Mouse (Mus musculus) R1 (cell line): ENCODE measurements around the gene Dnajc12.
A peak's percentile ranks its signal among the peaks of the same experiment; 100 is the strongest.
"Not testable (repeated sequence)": the region's sequence is repeated elsewhere in the genome, so short reads cannot be mapped to it uniquely, and the experiment has no call there.

Source experiments
- DNase-seq: peaks from one replicate; pipeline ENCODE4 v3.0.0-alpha.2; 2018; ENCODE audit warnings: low read depth, low spot score

The Dnajc12 gene

DNA sequence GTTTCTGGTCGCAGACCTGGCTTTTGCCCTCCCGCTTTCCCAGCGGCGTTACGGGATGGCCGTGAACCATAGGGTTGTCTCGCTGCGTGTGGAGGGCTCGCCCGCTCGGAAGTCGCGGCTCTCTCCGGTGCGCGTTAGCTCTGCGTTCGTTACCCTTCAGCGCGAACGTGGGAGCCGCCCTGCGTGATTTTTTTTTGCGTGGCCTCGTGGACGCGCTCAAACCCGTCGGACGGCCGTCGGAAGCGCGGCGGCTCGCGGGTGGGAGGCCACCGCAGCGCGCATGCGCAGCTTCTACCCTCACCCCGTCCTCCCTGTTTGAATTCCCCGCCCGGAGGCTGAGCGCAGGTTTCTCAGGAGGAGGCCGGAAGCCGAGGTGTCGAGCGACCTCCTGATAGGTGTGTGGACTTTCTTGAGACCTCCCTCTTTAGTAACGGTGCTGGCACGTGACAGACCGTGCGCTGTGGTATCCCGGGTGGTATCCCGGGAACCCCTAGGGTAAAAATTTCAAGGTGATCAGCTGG is 47.6 kb downstream of the Dnajc12 start, which contains the start of gene Ctnna3:
Ctnna3 (plus strand) TSS at position 314 of the 521 bp plus-strand sequence.
- DNase-seq = peak; percentile 98

DNA sequence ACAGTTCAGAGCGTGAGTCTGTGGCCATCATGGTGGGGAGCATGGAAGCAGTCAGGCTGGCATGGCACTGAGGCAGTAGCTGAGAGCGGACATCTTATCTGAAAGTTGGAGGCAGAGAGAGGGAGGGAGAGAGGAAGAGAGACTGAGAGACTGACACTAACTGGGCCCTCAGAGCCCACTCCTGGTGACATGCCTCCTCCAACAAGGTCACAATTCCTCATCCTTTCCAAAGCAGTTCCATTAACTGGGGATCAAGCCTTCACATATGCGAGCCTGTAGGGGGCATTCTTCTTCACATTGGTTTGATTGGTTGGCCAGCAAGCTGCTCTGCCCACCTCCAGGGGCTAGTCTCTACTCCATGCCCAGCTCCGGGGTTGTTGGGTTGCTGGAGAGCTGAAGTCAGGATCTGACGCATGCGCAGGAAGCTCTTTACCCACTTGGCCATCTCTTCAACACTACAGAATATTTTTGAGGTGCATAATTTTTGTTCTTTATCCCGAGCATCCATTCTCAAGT is 49.0 kb downstream of the Dnajc12 start:
- no peak for DNase-seq

DNA sequence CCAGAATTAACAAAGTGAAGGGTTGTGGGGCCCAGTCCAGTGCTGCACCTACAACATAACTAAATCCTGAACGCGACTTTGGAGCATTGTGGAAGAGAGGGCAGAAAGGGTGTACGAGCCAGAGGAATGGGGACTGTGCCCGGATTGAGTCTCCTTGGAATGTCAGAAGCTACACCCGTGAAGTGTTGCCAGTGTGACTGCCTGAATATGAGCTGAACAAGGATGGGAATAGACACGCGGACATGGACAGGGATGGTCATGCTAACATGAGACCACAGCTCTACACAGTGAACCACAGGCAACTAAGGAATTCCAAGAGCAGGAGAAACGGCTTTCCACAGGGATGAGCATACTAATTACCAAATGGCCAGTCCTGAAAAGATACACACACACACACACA is 49.9 kb downstream of the Dnajc12 start:
- DNase-seq = no peak

DNA sequence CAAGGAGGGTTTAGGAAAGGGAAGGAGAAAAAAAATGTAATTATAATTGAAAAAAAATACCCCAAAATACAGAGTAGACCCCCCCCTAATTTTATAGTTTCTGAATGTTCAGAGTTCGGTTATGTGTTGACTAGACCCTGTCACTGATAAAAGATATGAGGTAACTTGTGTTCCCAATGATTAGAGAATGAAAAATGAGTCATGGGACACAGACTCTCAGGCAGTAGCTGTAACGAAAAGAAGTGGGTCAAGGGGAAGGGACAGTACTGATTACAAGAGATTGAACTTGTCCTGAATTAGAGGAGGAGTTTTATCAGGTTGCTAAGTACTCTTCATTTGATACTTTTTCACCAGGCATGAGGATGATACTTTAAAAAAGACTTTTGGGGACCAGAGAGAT is 50.6 kb downstream of the Dnajc12 start:
- DNase-seq = no peak

DNA sequence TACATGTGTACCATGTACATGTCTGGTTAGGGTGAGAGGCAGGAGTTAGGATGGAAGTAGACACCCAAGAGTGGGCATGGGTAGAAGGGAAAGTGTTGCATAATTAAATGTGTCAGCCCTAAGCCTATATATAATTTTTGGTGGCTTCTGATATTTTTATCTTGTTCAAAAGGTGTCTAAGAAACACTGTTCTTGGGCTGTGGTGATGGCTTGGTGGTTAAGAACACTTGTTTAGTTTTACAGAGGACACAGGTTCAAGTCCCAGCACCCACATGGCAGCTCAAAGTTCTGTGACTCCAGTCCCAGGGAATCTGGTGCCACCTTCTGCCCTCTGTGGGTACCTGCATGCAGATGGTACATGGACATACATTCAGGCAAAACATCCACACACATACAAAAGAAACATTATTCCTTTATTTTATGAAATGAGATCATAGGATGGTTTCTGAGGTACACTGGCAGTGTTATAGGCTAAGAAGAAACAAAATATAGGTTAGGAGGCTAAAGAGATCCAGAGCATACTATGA is 56.6 kb downstream of the Dnajc12 start:
- no peak for DNase-seq

DNA sequence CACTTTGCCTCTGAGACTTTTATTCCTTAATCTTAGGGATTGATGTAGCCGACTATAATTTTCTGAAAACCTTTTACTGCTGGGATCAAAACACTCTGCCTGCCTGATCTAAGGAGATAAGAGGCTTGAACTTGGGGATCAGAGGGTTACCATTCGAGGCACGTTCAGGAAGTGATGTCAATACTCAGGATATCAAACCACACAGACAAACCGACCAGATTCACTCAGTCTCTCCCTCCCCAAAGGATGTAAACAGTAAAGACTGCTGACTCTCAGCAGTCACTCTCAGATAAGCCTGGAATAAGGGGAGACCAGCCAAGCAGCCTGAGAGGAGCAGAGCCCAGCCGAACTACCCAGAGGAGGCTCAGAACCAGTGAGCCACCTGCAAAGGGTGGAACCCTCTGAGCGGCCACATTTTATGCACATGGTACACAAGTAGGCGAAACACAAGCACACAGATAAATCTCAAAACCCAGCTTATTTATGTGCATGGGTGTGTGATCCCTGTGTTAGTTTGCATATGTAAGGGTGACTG is 57.5 kb downstream of the Dnajc12 start:
- peak; percentile 23 for DNase-seq

DNA sequence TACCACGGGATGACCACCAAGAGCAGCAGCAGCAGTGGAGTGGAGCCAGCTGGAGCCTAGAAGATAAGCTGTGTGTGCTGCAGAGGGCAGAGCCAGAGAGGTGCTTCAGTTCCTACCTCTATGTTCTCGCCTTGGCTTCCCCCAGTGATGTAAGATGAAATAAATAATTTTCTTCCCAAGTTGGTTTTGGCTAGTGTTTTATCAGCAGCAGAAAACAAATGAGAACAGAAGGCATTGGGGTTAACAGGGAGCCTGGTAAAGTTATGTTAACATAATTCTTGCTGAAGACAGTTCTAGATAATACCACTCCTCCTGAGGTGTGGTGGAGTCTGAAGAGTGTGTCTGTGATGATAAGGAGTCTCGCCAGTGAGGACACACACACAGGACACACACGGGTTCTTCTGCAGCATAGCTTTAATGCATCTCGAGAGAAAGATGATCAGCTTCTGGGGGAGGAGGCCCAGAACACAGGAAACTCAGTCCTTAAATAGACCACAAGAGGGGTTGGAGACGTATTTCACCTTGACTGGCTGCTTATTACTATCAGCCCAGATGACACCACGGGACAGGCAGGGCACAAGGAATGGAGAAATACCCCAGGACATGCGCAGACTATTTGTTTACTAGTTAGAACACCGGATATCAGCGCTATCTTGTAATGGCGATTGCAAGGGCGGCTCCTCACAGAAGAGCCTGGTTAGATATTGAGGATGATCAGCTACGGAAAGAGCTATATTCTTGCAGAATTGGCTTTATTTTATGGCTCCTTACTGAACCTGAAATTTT is 62.6 kb downstream of the Dnajc12 start:
- DNase-seq = not testable (repeated sequence)

DNA sequence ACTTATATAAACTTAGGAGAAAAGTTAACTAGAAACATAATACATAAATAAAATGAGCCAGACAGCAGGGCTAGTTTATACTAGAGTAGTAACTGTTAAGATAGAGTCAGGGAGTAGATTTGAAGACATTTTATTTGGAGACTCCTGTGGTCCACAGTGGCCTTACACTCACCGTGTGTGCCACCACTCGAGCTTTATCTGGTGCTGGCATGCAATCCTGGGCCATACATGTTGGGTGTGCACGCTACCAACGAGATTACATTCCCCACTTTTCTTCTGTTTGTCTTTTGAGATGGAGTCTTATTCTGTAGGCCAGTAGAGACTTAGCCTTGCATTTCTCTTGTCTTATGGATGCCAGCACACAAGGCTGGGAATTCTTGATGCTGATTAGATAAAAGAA is 71.7 kb downstream of the Dnajc12 start:
- no peak for DNase-seq

DNA sequence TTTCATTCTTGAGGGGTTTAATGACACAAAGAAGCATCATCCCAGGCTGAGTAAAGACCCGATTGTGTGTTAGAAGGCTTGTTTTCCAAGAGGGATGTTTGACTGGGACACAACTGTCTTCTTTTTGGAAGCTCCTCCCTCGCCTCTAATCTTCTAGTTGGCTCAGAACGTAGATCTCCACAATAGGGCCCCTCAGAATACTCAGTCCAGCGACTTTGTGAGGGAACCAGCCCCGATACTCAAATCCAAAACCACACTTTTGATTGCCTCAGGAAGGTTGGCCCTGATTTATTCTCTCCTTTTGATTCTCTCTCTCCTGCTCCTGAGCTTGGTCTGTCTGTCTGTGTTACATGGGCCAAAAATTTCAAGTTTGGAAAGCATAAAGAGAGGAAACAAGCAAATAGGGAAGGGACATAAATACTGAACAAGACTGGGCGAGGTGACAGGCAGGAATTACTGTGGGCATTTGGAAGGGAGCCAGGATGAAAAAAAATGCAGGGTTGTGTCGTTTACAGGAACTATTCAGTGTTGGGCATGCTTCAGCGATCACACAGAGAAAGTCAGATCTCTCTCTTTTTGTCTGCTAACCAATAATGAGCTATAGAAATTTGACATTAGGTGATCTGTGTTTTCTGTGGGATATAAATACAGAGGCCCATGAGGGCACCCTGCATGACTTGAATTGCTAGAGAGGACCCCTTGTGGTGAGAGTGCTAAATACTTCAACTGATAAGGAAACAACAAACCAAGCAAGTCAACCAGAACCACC is 73.1 kb downstream of the Dnajc12 start:
- DNase-seq = peak; percentile 14

DNA sequence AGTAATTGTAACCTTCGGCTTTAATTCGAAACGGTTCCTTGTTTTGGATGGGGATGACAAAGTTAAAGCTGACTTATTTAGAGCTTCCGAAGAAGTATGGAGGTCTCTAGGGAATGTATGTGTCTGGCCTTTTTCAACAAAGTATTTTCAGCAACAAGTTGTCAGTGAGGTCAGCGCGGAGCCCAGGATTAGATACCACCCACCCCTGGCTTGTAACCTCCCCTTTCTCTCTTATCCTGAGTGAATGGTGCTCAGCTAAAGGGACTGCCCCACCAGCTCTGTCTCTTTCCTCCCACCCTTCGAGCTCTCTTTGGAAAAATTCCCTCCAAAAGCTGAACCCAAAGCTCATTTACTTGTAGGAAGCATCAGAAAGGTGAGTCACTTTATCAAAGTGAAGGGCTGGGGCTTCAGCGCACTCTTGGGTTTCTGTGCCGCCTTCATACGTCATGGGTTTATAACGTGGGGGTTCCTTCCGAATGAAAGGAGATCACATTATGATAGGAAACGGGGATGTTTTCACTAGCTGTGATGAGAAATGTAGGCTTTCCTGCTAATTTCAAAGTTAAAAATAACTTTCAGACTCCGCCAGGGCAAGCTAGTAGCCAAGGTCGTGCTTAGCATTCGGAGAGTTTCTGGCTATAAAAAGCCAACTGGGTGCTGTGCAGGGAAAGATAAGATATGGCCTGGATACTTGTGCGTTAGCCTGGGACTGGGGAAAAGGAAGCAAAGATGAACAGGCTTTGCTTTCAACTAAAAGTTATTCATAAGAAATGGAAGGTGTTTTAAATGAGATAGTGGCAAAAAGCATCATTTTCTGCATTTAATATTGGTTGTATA is 75.3 kb downstream of the Dnajc12 start:
- no peak for DNase-seq
